Mouse (Mus musculus) heart, adult 2 months (tissue): ENCODE results near the gene Celf3. TPM values are rescaled to one million over a fixed set of nuclear protein-coding genes. Genes with fewer than 3 reads are reported as not detected.
A peak's percentile ranks its signal among the peaks of the same experiment; 100 is the strongest.

ENCODE experiments used
- DNase-seq, 2 experiments: peaks; one replicate each; pipeline ENCODE4 v3.0.0; 2021
- H3K27ac ChIP-seq: fragments of 200-600 bp; 2 replicates; pipeline ENCODE4 v1.8.1; 2022
- H3K27me3 ChIP-seq: fragments of 200-500 bp; 2 replicates; pipeline ENCODE4 v1.6.1; 2012; ENCODE audit warnings: mild to moderate bottlenecking, low read length, inconsistent platforms, mixed read lengths; ENCODE audit not compliant: control insufficient read depth, insufficient read depth
- H3K36me3 ChIP-seq: fragments of 200-500 bp; 2 replicates; pipeline ENCODE4 v1.6.1; 2012; ENCODE audit warnings: low read length, inconsistent platforms; ENCODE audit not compliant: control insufficient read depth, insufficient read depth
- H3K4me1 ChIP-seq: fragments of 200-500 bp; 2 replicates; pipeline ENCODE4 v1.6.1; 2011; ENCODE audit warnings: low read length; ENCODE audit not compliant: control insufficient read depth, insufficient read depth
- H3K4me3 ChIP-seq: fragments of 200-600 bp; 2 replicates; pipeline ENCODE4 v1.8.1; 2022
- H3K79me2 ChIP-seq: fragments of 200-500 bp; replicated peaks from 2 replicates; pipeline ENCODE4 v1.6.1; 2012; ENCODE audit warnings: mild to moderate bottlenecking, inconsistent platforms, low read length, moderate library complexity, mixed read lengths; ENCODE audit not compliant: control insufficient read depth, insufficient read depth
- H3K9ac ChIP-seq: fragments of 200-500 bp; 2 replicates; pipeline ENCODE4 v1.6.1; 2012; ENCODE audit warnings: low read depth, mild to moderate bottlenecking, control low read depth, inconsistent platforms, low read length, mixed read lengths
- CTCF ChIP-seq: fragments of 200-600 bp; IDR thresholded peaks from 2 replicates; pipeline ENCODE4 v1.8.1; 2022; ENCODE audit warnings: antibody characterized with exemption, mild to moderate bottlenecking, moderate library complexity
- EP300 ChIP-seq: fragments of 200-500 bp; IDR thresholded peaks from 2 replicates; pipeline ENCODE4 v1.6.1; 2011; ENCODE audit warnings: low read depth, low read length, control low read depth; ENCODE audit not compliant: insufficient read depth
- POLR2A ChIP-seq: fragments of 200-500 bp; IDR thresholded peaks from 2 replicates; pipeline ENCODE4 v1.6.1; 2011; ENCODE audit warnings: mild to moderate bottlenecking, low read depth, low read length, control low read depth; ENCODE audit not compliant: insufficient read depth
- WGBS: fragments of 180-500 bp; shearing (Covaris S2); methylation state at CpG from one replicate; pipeline ENCODE4 v1.1.7; 2018; 5-methylcytosine and 5-hydroxymethylcytosine counted together
- intact Hi-C: fragments of 180-260 bp; cut with DNase I; formaldehyde crosslinking; loops from one replicate; pipeline ENCODE4 v1.15.1; 2025
- polyA plus RNA-seq: library from polyadenylated mRNA; depleted of rRNA; stranded (reverse); fragments of >200 nt; gene quantifications from 2 replicates; pipeline ENCODE4 v1.2.3, GENCODE M21; 2012
- total RNA-seq, 2 experiments: library from RNA; stranded (reverse); gene quantifications; 2 replicates each; pipeline ENCODE4 v1.2.3; 2021

Celf3 gene
- total and polyA plus RNA-seq, 3 experiments, result 0.27 to 0.96 TPM; not detected in 1

DNA sequence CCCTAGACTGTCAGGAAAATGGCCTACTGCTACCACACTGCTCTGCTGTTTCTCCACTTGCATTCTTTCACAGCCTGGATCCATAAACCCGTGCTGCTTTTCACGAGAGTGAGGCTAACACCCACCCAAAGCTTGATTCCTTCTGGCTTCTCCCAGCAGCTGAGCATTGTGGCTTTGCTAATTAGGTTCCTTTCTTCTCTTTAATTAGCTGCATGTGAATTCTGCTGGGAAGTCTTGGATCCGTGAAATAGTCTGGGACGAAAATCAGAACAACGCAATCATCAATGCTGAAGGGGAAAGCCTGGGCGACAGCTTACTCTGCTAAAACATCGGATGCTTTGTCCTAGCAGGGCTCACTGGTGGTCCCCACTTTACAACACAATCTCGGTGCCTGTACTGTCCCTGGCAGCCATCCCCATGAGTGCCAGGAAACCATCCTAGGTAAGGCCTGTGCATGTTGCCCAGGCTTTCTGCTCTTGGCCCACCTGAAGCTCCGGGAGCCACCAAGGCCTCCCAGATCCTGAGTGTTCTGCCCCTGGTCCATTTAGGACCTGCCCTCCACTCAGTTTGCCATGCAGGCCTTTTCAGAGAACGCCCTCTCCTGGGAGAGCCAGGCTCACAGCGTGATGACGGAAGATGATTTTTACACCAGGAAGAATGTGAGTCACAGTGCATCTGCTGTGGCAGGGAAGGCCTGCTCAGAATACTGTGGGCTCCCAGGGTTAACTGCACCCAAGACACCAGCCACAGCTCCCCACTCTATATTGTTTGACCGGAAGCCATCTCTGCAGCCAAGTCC lies 12.3 kb upstream of the Celf3 start:
- Histone ChIP-seq H3K27ac (no peak overlapping the region), H3K79me2 (no peaks in the 10 kb centered on the region), H3K36me3 (no peaks in the 10 kb centered on the region), H3K9ac (no peak overlapping the region), H3K27me3 (no peaks in the 10 kb centered on the region), H3K4me3 (no peak overlapping the region), H3K4me1 (no peaks in the 10 kb centered on the region)
- intact Hi-C loops, result no loop called here
- DNase-seq, result no peak
- TF ChIP-seq EP300 (no peak), CTCF (no peak), POLR2A (no peak)
- 84% methylated on average over 13 of the region's 13 CpGs for WGBS

DNA sequence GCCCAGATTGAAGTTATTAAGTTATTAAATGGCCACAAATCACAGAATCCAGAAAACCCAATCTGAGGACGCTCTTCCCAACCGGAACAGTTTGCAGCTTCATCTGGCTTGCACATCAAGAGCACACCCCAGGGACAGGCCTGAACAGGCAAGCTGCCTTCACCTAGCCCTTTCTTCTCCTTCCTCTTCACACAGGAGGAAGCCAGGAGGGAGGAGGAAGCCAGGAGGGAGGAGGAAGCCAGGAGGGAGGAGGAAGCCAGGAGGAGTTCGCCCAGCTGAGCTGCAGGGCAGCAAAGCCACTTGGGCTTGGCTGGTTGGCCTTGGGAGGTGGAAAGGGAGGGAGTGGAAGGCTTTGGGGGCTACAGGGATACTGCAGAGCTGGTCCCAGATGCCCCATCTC lies 9.2 kb upstream of the Celf3 start:
- DNase-seq, result no peak
- TF ChIP-seq POLR2A (no peak), EP300 (no peak), CTCF (no peak)
- 53% methylated on average over 3 of the region's 3 CpGs for WGBS

DNA sequence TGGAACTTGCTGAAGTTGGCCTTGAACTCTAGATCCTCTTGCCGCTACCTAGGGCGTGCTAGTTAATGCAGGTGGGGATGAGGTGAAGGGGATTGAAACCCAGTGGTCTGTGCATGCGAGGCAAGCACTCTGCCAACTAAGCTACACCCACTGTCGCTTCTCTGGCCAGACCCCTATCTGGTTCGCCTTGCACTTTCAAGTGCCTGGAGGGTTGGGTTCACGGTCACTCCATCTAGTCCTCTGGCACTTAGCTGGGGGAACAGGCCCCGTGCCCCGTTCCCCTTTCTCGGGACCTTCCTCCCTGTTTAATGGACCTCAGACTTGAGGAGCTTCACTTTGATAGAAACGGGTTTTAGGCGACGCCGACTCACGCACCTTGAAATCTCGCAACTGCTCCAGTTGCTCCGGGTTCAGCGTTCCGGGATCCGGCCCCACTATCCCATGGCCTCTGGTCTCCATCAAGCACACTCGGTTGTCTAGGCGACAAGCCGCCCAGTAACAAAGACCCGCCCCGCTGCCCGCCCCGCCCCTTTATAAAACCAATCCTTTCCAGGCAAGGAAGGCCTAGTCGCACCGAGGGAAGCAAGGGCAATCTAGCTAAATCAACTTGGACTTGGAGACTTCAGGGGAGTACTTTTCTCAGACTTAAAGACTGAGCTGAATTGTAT lies 5.5 kb upstream of the Celf3 start:
- peak; percentile 34 to 43 for DNase-seq

More for the DNA sequence above, 9.2 kb upstream of the Celf3 start:
- no peaks in the 10 kb centered on the region for H3K79me2 ChIP-seq
- intact Hi-C loops, result no loop called here
- H3K36me3 ChIP-seq, result no peaks in the 10 kb centered on the region
- no peak overlapping the region for H3K27ac ChIP-seq
- H3K27me3 ChIP-seq, result no peaks in the 10 kb centered on the region
- no peaks in the 10 kb centered on the region; the same call in 1 of the 2 replicates for H3K4me1 ChIP-seq
- no peak overlapping the region for H3K9ac ChIP-seq
- H3K4me3 ChIP-seq, result no peak overlapping the region

DNA sequence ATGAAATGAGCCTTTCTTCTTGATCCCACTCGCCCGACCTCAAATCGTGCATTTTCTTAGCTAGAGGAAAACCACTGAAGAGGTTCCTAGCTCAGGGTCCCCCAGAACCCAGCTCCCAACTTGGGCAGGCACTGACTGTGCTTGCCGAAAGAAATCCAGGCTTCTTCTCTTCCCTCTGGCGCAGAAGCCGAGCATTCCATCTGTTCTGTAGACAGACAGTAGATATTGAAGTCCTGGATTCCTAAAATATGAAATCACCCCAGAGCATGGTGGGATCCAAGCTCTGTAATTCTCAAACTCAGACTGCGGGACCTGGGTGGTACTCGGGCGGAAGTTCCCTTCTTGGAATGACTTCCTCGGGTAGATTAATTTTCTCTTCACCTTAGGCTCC lies 5.0 kb upstream of the Celf3 start:
- 46% methylated on average over 10 of the region's 10 CpGs for WGBS
- no peaks in the 10 kb centered on the region for H3K27me3 ChIP-seq
- no peaks in the 10 kb centered on the region for H3K36me3 ChIP-seq
- no peaks in the 10 kb centered on the region; the same call in 1 of the 2 replicates for H3K4me1 ChIP-seq
- peak overlapping the region; percentile 49; the same call in 1 of the 2 replicates for H3K27ac ChIP-seq
- intact Hi-C loops, result no loop called here
- no peak overlapping the region for H3K4me3 ChIP-seq
- no peaks in the 10 kb centered on the region for H3K79me2 ChIP-seq
- H3K9ac ChIP-seq, result no peak overlapping the region
- no peak for TF ChIP-seq CTCF
- TF ChIP-seq POLR2A, result no peak
- TF ChIP-seq EP300, result no peak
- DNase-seq, result no peak

More for the DNA sequence above, 5.5 kb upstream of the Celf3 start:
- Histone ChIP-seq H3K36me3 (no peaks in the 10 kb centered on the region), H3K9ac (no peak overlapping the region), H3K27ac (peak overlapping the region; percentile 49; the same call in 1 of the 2 replicates), H3K79me2 (no peaks in the 10 kb centered on the region), H3K27me3 (no peaks in the 10 kb centered on the region), H3K4me1 (no peaks in the 10 kb centered on the region; the same call in 1 of the 2 replicates), H3K4me3 (no peak overlapping the region)
- TF ChIP-seq CTCF, result no peak
- intact Hi-C loops, result no loop called here
- WGBS, result 14% methylated on average over 28 of the region's 28 CpGs

DNA sequence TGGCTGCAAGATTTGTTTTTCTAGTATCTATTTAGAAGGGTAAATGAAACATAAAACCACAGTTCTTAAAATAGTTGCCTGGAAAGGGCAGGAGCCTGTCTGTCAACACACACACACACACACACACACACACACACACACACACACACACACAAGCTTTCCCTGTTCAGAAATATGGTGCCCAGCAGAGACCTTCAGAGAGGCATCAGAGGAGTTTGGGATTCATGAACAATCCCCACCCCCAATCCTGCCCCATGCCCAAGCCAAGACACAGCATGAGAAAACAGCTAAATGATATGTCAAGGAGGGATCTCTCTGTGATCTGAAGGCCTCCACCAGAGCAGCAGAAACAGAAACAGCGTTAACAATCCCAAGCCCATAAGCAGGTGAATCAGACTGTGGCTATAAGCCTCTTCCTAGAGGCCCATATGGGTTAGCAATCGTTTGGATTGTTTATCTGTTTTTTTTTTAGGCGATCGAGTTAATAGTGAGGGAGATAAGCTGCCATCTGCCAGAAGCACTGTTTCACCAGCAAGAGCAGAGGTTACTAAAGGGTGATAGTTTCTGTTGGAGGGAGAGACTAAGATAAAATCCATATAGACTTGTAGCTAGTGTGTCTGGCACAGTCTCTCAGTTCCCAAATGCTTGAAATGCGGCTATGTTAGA lies 4.4 kb upstream of the Celf3 start:
- no peaks in the 10 kb centered on the region for H3K27me3 ChIP-seq
- no peak overlapping the region for H3K4me3 ChIP-seq
- no peak for DNase-seq
- no peaks in the 10 kb centered on the region for H3K36me3 ChIP-seq
- H3K79me2 ChIP-seq, result no peaks in the 10 kb centered on the region
- H3K4me1 ChIP-seq, result no peaks in the 10 kb centered on the region; the same call in 1 of the 2 replicates
- 51% methylated on average over 5 of the region's 5 CpGs for WGBS
- intact Hi-C loops, result no loop called here
- TF ChIP-seq CTCF, result no peak
- no peak for TF ChIP-seq POLR2A
- no peak for TF ChIP-seq EP300
- no peak overlapping the region for H3K9ac ChIP-seq
- no peak overlapping the region; the same call in 1 of the 2 replicates for H3K27ac ChIP-seq
